Mouse (Mus musculus) myocyte (in vitro differentiated cells): ENCODE measurements around the gene Frmpd3. TPM values are rescaled to one million over a fixed set of nuclear protein-coding genes. Genes with fewer than 3 reads are reported as not detected.
A peak's percentile ranks its signal among the peaks of the same experiment; 100 is the strongest.

Source experiments
- H3K27me3 ChIP-seq: one replicate; pipeline ENCODE4 v1.6.1; 2011; ENCODE audit not compliant: control insufficient read depth, insufficient read depth, insufficient read length
- H3K36me3 ChIP-seq: one replicate; pipeline ENCODE4 v1.6.1; 2011; ENCODE audit not compliant: control insufficient read depth, insufficient read depth
- H3K4me2 ChIP-seq: one replicate; pipeline ENCODE4 v1.6.1; 2011; ENCODE audit warnings: low read depth, control low read depth
- H3K4me3 ChIP-seq: one replicate; pipeline ENCODE4 v1.5.1; 2011; ENCODE audit warnings: mild to moderate bottlenecking, control low read depth, moderate library complexity
- H3K79me2 ChIP-seq: one replicate; pipeline ENCODE4 v1.6.1; 2011; ENCODE audit not compliant: control insufficient read depth, insufficient read depth
- H3ac ChIP-seq: one replicate; pipeline ENCODE4 v1.6.1; 2011; ENCODE audit not compliant: control insufficient read depth, insufficient read length
- CEBPB ChIP-seq: IDR thresholded peaks from 2 replicates; pipeline ENCODE4 v1.6.1; 2011; ENCODE audit warnings: mild to moderate bottlenecking, moderate library complexity; ENCODE audit not compliant: poor library complexity, insufficient read depth, severe bottlenecking
- E2F4 ChIP-seq: IDR thresholded peaks from one replicate; pipeline ENCODE4 v1.6.1; 2011; ENCODE audit warnings: mild to moderate bottlenecking, control low read depth, moderate library complexity; ENCODE audit not compliant: insufficient read depth
- MAX ChIP-seq: IDR thresholded peaks from one replicate; pipeline ENCODE4 v1.6.1; 2011; ENCODE audit warnings: low read depth, mild to moderate bottlenecking, control low read depth
- MYOD1 ChIP-seq, 3 experiments: IDR thresholded peaks; one replicate each; pipeline ENCODE4 v1.6.1; 2011; ENCODE audit warnings: control low read depth in 2 of 3, low read depth in 2 of 3, mild to moderate bottlenecking in 2 of 3, moderate library complexity in 1 of 3; ENCODE audit not compliant: insufficient read length in 2 of 3, control insufficient read depth in 1 of 3
- MYOG ChIP-seq, 3 experiments: IDR thresholded peaks; one replicate each; pipeline ENCODE4 v1.6.1; 2011; ENCODE audit warnings: control low read depth in 2 of 3, low read depth in 2 of 3, mild to moderate bottlenecking in 2 of 3; ENCODE audit not compliant: insufficient read length in 2 of 3, control insufficient read depth in 1 of 3, insufficient read depth in 1 of 3
- POLR2A ChIP-seq: IDR thresholded peaks from one replicate; pipeline ENCODE4 v1.6.1; 2011; ENCODE audit warnings: low read depth, mild to moderate bottlenecking, control low read depth, moderate library complexity; ENCODE audit not compliant: insufficient read length
- POLR2AphosphoS2 ChIP-seq: IDR thresholded peaks from one replicate; pipeline ENCODE4 v1.6.1; 2011; ENCODE audit warnings: low read depth, control low read depth; ENCODE audit not compliant: insufficient read length
- REST ChIP-seq: IDR thresholded peaks from one replicate; pipeline ENCODE4 v1.6.1; 2011; ENCODE audit warnings: mild to moderate bottlenecking, control low read depth, moderate library complexity; ENCODE audit not compliant: insufficient read depth, insufficient read length
- SRF ChIP-seq: IDR thresholded peaks from one replicate; pipeline ENCODE4 v1.6.1; 2011; ENCODE audit warnings: low read depth; ENCODE audit not compliant: control insufficient read depth, insufficient read length
- TCF12 ChIP-seq: IDR thresholded peaks from one replicate; pipeline ENCODE4 v1.6.1; 2011; ENCODE audit warnings: mild to moderate bottlenecking, control low read depth; ENCODE audit not compliant: poor library complexity, insufficient read depth, severe bottlenecking
- TCF3 ChIP-seq: IDR thresholded peaks from one replicate; pipeline ENCODE4 v1.6.1; 2011; ENCODE audit warnings: low read depth, control low read depth; ENCODE audit not compliant: insufficient read length
- USF1 ChIP-seq: IDR thresholded peaks from one replicate; pipeline ENCODE4 v1.6.1; 2011; ENCODE audit warnings: low read depth, mild to moderate bottlenecking, control low read depth, moderate library complexity
- polyA plus RNA-seq: library from polyadenylated mRNA; unstranded; fragments of >200 nt; fragmentation: generic; extraction: Trizol; gene quantifications from one replicate; pipeline ENCODE4 v1.2.1, GENCODE M21; 2012; ENCODE audit warnings: missing spikeins

The Frmpd3 gene
- polyA plus RNA-seq, 1 experiment, result not detected

DNA sequence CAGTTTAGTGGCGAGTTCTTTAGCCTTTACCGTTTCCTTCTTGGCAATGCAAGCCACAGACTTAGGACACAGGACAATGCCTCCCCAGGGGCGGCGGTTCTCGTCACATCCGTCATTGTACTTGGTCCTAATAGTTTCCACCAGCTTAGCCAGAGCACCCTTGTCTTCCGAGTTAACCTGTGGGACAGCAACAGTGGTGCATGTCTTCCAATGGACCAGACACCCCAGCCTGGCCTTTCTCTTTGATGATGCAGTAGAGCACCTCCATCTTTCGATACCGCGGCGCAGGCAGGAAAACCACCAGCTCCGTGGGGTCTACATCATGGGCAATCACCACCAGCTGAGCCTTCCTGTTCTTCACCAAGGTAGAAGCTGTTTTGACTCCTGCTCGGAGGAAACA, 103.5 kb downstream of the Frmpd3 start:
- no peak overlapping the region for H3ac ChIP-seq
- H3K79me2 ChIP-seq, result no peaks in the 10 kb centered on the region
- no peak overlapping the region for H3K4me2 ChIP-seq
- no peak overlapping the region for H3K4me3 ChIP-seq
- no peak for TF ChIP-seq MYOG (IDR thresholded peaks at IDR 0.05; ENCODE audit: control insufficient read depth in 1 of 3, insufficient read depth in 1 of 3, insufficient read length in 2 of 3, low read depth in 2 of 3)
- TF ChIP-seq USF1, result no peak
- TF ChIP-seq POLR2A, result no peak
- no peak for TF ChIP-seq REST
- TF ChIP-seq E2F4, result no peak
- TF ChIP-seq CEBPB, result no peak
- H3K27me3 ChIP-seq, result no peaks in the 10 kb centered on the region
- H3K36me3 ChIP-seq, result no peaks in the 10 kb centered on the region

DNA sequence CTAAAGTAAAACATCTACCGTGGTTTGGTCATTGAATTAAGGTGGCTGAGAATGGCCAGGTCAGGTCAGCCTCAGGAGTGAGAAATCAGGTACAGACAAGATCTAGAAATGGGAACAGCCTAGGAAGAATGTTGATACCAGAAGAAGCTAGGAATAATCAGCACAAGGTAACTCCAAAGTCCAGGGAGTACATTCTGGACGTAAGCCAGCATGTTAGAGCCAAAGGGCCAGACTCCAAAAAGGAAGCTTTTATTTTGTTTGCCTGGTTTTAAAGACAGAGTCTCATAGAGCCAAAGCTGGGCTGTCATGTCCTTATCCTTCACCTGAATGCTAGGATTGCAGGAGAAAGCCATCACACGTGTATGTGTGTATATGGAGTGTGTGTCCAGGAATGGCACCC, 108.0 kb downstream of the Frmpd3 start:
- Histone ChIP-seq H3K4me2 (no peak overlapping the region), H3K36me3 (no peaks in the 10 kb centered on the region), H3K79me2 (no peaks in the 10 kb centered on the region), H3K27me3 (no peaks in the 10 kb centered on the region), H3K4me3 (no peak overlapping the region), H3ac (no peak overlapping the region)
- TF ChIP-seq MYOG (IDR thresholded peaks at IDR 0.05; ENCODE audit: control insufficient read depth in 1 of 3, insufficient read depth in 1 of 3, insufficient read length in 2 of 3, low read depth in 2 of 3) (no peak), POLR2A (no peak), TCF12 (no peak), TCF3 (no peak), POLR2AphosphoS2 (no peak), MAX (no peak), SRF (no peak), MYOD1 (IDR thresholded peaks at IDR 0.05; ENCODE audit: control insufficient read depth in 1 of 3, insufficient read length in 2 of 3, low read depth in 2 of 3) (no peak), E2F4 (no peak)

DNA sequence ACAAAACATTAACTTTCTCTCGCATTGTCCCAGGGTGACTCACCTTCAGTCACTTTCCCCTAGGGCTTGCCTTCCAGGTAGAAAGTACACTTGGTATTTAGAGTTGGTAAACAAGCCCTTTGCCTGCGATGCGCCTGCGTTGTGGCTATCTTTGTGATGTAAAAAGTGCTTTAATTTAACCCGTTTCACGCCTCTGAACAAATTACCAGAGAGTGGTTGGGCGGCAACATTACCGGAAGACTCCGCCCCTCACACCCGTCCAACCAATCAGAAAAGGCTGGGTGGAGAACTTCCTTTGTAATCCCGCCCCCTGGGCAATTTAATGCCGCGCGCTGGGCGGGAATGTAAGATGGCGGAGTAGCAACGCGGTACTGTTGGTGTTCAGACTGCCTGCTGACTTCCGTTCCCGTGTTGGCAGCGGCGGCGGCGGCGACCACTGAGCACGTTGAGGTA, 114.2 kb downstream of the Frmpd3 start, which contains the start of gene Prps1:
Gene Prps1 (plus strand): TSS at position 335 of the 453 bp plus-strand sequence.
- H3K27me3 ChIP-seq, result no peaks in the 10 kb centered on the region
- peak within 1 kb of the TSS; percentile 86 for H3K4me2 ChIP-seq
- peaks cover 15% of the 10 kb centered on the region for H3K79me2 ChIP-seq
- TF ChIP-seq MYOG (IDR thresholded peaks at IDR 0.05; ENCODE audit: control insufficient read depth in 1 of 3, insufficient read depth in 1 of 3, insufficient read length in 2 of 3, low read depth in 2 of 3) (no peak), TCF12 (no peak), CEBPB (no peak), POLR2AphosphoS2 (peak; percentile 78), POLR2A (peak; percentile 91)
- H3K36me3 ChIP-seq, result no peaks in the 10 kb centered on the region
- peak within 1 kb of the TSS; percentile 72 for H3K4me3 ChIP-seq
- H3ac ChIP-seq, result peak within 1 kb of the TSS; percentile 48

DNA sequence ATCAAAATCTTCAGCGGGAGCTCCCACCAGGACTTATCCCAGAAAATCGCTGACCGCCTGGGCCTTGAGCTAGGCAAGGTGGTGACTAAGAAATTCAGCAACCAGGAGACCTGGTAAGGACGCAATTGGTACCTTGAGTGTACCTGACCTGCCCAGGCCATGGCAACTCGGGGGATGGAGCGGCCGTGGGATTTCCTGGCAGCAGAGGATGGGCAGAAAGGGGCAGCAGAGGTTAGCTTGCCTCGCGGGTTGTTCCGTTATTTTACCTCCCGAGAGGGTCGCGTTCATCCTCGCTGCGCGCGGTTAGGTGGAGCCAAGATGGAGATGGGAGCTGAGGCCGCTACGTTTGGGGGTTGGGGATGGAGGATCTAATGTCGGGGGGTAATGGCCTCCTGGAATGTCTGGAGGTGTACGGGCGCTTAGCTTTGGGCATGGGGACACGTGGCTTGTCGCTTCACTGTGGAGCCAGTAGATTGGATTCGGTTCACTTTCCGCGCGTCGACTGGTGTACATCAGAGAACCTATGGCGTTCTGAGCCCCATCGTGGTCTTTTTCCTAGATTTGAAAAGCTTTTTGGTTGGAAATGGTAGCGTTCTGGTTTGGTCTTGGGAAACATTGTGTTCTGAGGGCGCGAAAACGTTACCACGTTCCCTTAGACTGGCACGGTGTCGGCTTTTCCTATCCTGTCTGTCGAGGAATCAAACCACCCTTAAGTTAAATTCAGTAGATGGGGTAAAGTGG, 114.9 kb downstream of the Frmpd3 start:
- Histone ChIP-seq H3K4me3 (peak overlapping the region; percentile 72), H3K27me3 (no peaks in the 10 kb centered on the region), H3K36me3 (no peaks in the 10 kb centered on the region), H3K79me2 (peaks cover 15% of the 10 kb centered on the region), H3K4me2 (peak overlapping the region; percentile 84), H3ac (peak overlapping the region; percentile 48)
- TF ChIP-seq POLR2AphosphoS2 (no peak), POLR2A (no peak), MAX (no peak), USF1 (no peak), MYOD1 (IDR thresholded peaks at IDR 0.05; ENCODE audit: control insufficient read depth in 1 of 3, insufficient read length in 2 of 3, low read depth in 2 of 3) (no peak), CEBPB (no peak), REST (no peak), TCF12 (no peak), TCF3 (no peak), SRF (no peak)

DNA sequence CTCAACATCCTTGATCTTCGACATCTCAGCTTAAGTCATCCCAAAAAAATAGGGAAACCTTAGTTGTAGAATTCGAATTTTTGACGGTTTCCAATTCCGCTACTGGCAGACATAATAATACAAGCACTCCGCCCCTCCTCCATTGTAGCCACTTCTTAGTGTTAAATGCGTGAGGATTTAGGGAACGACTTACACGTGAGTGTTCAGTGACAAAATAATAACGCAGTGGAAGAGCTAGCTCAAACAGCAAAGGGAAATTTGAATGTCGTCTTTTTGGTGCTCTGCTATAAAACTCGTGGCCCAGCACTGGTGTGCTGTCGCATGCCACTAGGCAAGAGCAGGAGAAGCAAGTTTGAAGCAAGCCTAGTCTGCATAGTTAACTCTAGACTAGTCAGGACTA, 115.4 kb downstream of the Frmpd3 start:
- Histone ChIP-seq H3K4me3 (peak overlapping the region; percentile 72), H3ac (peak overlapping the region; percentile 48), H3K79me2 (peaks cover 17% of the 10 kb centered on the region), H3K4me2 (peak overlapping the region; percentile 84), H3K27me3 (no peaks in the 10 kb centered on the region), H3K36me3 (no peaks in the 10 kb centered on the region)
- TF ChIP-seq MYOD1 (IDR thresholded peaks at IDR 0.05; ENCODE audit: control insufficient read depth in 1 of 3, insufficient read length in 2 of 3, low read depth in 2 of 3), result no peak
- TF ChIP-seq MAX, result no peak
- TF ChIP-seq USF1, result no peak
- no peak for TF ChIP-seq TCF3
- no peak for TF ChIP-seq SRF
- TF ChIP-seq POLR2AphosphoS2, result no peak
- TF ChIP-seq TCF12, result no peak
- no peak for TF ChIP-seq POLR2A
- TF ChIP-seq MYOG (IDR thresholded peaks at IDR 0.05; ENCODE audit: control insufficient read depth in 1 of 3, insufficient read depth in 1 of 3, insufficient read length in 2 of 3, low read depth in 2 of 3), result no peak
- no peak for TF ChIP-seq E2F4
- TF ChIP-seq CEBPB, result no peak
- no peak for TF ChIP-seq REST
